ENCODE assay signal across 9 mouse cellular contexts in the genomic region with DNA sequence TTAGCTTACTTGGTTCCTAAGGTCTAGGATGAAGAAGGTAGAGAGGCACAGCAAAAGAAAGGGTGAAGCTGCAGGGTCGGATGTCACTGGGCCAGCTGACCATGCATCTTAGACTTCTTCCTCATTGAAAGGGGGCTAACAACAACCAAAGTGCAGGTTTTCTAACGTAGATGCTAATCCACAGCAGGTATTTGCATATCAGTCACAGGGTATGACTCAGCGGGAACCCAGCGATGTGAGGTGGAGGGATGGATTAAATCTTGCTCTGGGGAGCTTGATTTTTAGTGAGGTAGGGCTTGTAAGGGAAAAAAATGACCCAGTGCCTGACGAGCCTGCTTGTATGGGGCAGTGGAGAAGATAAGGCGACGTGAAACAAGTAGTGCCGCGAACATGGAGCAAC. TPM values are rescaled to one million over a fixed set of nuclear protein-coding genes. Genes with fewer than 3 reads are reported as not detected.
DNase-seq lines count a peak whose midpoint lies in the region; ATAC-seq and TF ChIP-seq lines count a peak whose summit lies in the region.
"Had no signal": no experiment of that assay in that cellular context is flagged by ENCODE, and none has a peak within 500 bp of the region (broad histone marks: within the 10 kb centered on the region; RNA-seq: fewer than 3 reads in every experiment).

No protein-coding gene starts in this region.

- H3K9me3 ChIP-seq in CH12.LX (replicated peaks; ENCODE audit: low read length), result no peaks in the 10 kb centered on the region
- H3K9me3 ChIP-seq in intestine, embryonic 16.5 days (ENCODE audit: control insufficient read depth, low read length), result no peaks in the 10 kb centered on the region
- H3K9me3 ChIP-seq: megakaryocyte, embryonic 14.5 days had no signal

- H3K36me3 ChIP-seq in kidney, adult 2 months (ENCODE audit: control insufficient read depth, insufficient read depth, low read length), result no peaks in the 10 kb centered on the region
- H3K36me3 ChIP-seq in CH12.LX (replicated peaks in 1 of 2; ENCODE audit: control insufficient read depth in 1 of 2, insufficient read depth in 1 of 2, low read length in 1 of 2), result no peaks in the 10 kb centered on the region
- H3K36me3 ChIP-seq in intestine, embryonic 16.5 days (ENCODE audit: control insufficient read depth, insufficient read depth, low read length), result no peaks in the 10 kb centered on the region

- no peak overlapping the region for H3K4me3 ChIP-seq in kidney, adult 2 months (ENCODE audit: insufficient read depth, low read depth, low read length)
- no peak overlapping the region for H3K4me3 ChIP-seq in CH12.LX (replicated peaks in 1 of 3; ENCODE audit: low read depth in 2 of 3, low read length in 2 of 3, poor library complexity in 1 of 3)
- no peak overlapping the region for H3K4me3 ChIP-seq in intestine, embryonic 16.5 days (ENCODE audit: low read length)
- H3K4me3 ChIP-seq: megakaryocyte, embryonic 14.5 days had no signal

- no peak for TF ChIP-seq CTCF in kidney, adult 2 months (conservative IDR thresholded peaks at IDR 0.05; ENCODE audit: insufficient read depth, insufficient read length, low read depth, low read length)
- TF ChIP-seq CTCF in CH12.LX (conservative IDR thresholded peaks at IDR 0.05 in 1 of 2, IDR thresholded peaks at IDR 0.05 in 1 of 2; ENCODE audit: low read depth in 2 of 2, low read length in 2 of 2), result no peak

- 48% methylated on average over 9 of the region's 9 CpGs for WGBS in kidney, adult 2 months
- WGBS in intestine, embryonic 16.5 days, result 21% methylated on average over 9 of the region's 9 CpGs

- TF ChIP-seq POLR2A in kidney, adult 2 months (IDR thresholded peaks at IDR 0.05; ENCODE audit: low read depth, low read length), result no peak
- TF ChIP-seq POLR2A in CH12.LX (IDR thresholded peaks at IDR 0.05; ENCODE audit: low read depth, low read length), result no peak

- H3K79me2 ChIP-seq in CH12.LX (replicated peaks; ENCODE audit: control insufficient read depth, extremely low read depth, insufficient read depth, poor library complexity, severe bottlenecking), result no peaks in the 10 kb centered on the region

- TF ChIP-seq RAD21 in CH12.LX (IDR thresholded peaks at IDR 0.05; ENCODE audit: low read depth, low read length), result no peak

- ATAC-seq in intestine, embryonic 16.5 days, result no peak

- H3K27ac ChIP-seq in kidney, adult 2 months (ENCODE audit: insufficient read depth, low read depth, low read length), result peak overlapping the region; percentile 97; the same call in 1 of the 2 replicates
- H3K27ac ChIP-seq in CH12.LX (ENCODE audit: insufficient read depth, low read depth), result no peak overlapping the region
- no peak overlapping the region for H3K27ac ChIP-seq in intestine, embryonic 16.5 days (ENCODE audit: low read length)

- in situ Hi-C loops in CH12.LX (cut with MboI; ENCODE audit: low pct_ligation_motif_present, low pct_unique_long_range_greater_than_20kb, low sequenced_read_pairs), result no loop called here

- dilution Hi-C loops in CH12.LX (cut with MboI; ENCODE audit: extremely low pct_ligation_motif_present, extremely low pct_unique_long_range_greater_than_20kb, low sequenced_read_pairs), result no loop called here

- H3K4me1 ChIP-seq in kidney, adult 2 months (ENCODE audit: control insufficient read depth, insufficient read depth, low read length), result no peaks in the 10 kb centered on the region; the same call in none of the 2 replicates
- peaks cover 2 to 17% of the 10 kb centered on the region in 2 experiments; a peak in 2 of 4 replicates for H3K4me1 ChIP-seq in CH12.LX (ENCODE audit: control insufficient read depth in 1 of 2, insufficient read depth in 2 of 2)
- H3K4me1 ChIP-seq in intestine, embryonic 16.5 days (ENCODE audit: control insufficient read depth, insufficient read depth, low read length), result peaks cover 10% of the 10 kb centered on the region

- H3K9ac ChIP-seq in CH12.LX (ENCODE audit: insufficient read depth, low read depth), result no peak overlapping the region
- no peak overlapping the region for H3K9ac ChIP-seq in intestine, embryonic 16.5 days (ENCODE audit: low read depth, low read length)

- no peak for DNase-seq in kidney, adult 2 months
- DNase-seq in kidney, adult 18-20 months, result no peak
- DNase-seq in 3T3-L1 (ENCODE audit: low read depth, low spot score) (peak; percentile 31), CH12.LX (ENCODE audit: extremely low read depth) (peak; percentile 47)
- DNase-seq in yolk sac, embryonic 10.5 days (ENCODE audit: low spot score), result no peak
- DNase-seq in right cerebral cortex, adult 18-20 months, result no peak
- DNase-seq: thymus, postnatal 25 days had no signal

- H3K27me3 ChIP-seq in kidney, adult 2 months (replicated peaks; ENCODE audit: control insufficient read depth, insufficient read depth, low read length), result no peaks in the 10 kb centered on the region
- H3K27me3 ChIP-seq in CH12.LX (replicated peaks), result no peaks in the 10 kb centered on the region
- H3K27me3 ChIP-seq in intestine, embryonic 16.5 days (replicated peaks; ENCODE audit: control insufficient read depth, insufficient read depth, low read length), result no peaks in the 10 kb centered on the region

- TF ChIP-seq EP300 in CH12.LX (IDR thresholded peaks at IDR 0.05; ENCODE audit: low read length), result no peak

- H3K4me2 ChIP-seq in CH12.LX (ENCODE audit: insufficient read depth, low read depth, poor library complexity, severe bottlenecking), result no peak overlapping the region
- peak overlapping the region; percentile 37 for H3K4me2 ChIP-seq in intestine, embryonic 16.5 days (ENCODE audit: low read depth, low read length)

TF ChIP-seq in CH12.LX, 34 proteins besides CTCF, POLR2A, EP300 and RAD21:
- TF ChIP-seq ZMIZ1 (IDR thresholded peaks at IDR 0.05; ENCODE audit: low read depth, low read length) (no peak), MAFK (IDR thresholded peaks at IDR 0.05; ENCODE audit: insufficient replicate concordance, low read length) (no peak), RCOR1 (conservative IDR thresholded peaks at IDR 0.05; ENCODE audit: low read depth, low read length) (no peak), JUND (conservative IDR thresholded peaks at IDR 0.05; ENCODE audit: low read depth, low read length) (no peak), MYC (IDR thresholded peaks at IDR 0.05; ENCODE audit: low read depth, low read length) (no peak), PAX5 (IDR thresholded peaks at IDR 0.05; ENCODE audit: low read length) (no peak), NELFE (IDR thresholded peaks at IDR 0.05; ENCODE audit: low read depth, low read length) (no peak), BHLHE40 (IDR thresholded peaks at IDR 0.05; ENCODE audit: low read depth, low read length) (no peak), TCF12 (IDR thresholded peaks at IDR 0.05; ENCODE audit: low read depth, low read length) (no peak), ELF1 (IDR thresholded peaks at IDR 0.05; ENCODE audit: low read depth, low read length) (no peak), USF1 (IDR thresholded peaks at IDR 0.05; ENCODE audit: low read depth, low read length) (no peak), CHD1 (IDR thresholded peaks at IDR 0.05; ENCODE audit: low read depth, low read length) (no peak), JUN (IDR thresholded peaks at IDR 0.05; ENCODE audit: insufficient read depth, low read depth, low read length) (no peak), MAX (IDR thresholded peaks at IDR 0.05; ENCODE audit: low read length) (no peak), E2F4 (IDR thresholded peaks at IDR 0.05; ENCODE audit: insufficient replicate concordance, low read depth, low read length) (no peak), HCFC1 (IDR thresholded peaks at IDR 0.05; ENCODE audit: low read depth, low read length) (no peak), CHD2 (IDR thresholded peaks at IDR 0.05; ENCODE audit: low read length) (no peak), MXI1 (IDR thresholded peaks at IDR 0.05; ENCODE audit: low read depth, low read length) (no peak), SMC3 (IDR thresholded peaks at IDR 0.05; ENCODE audit: low read depth, low read length) (no peak)

RNA-seq across cellular contexts. Expression of a gene that starts 9.5 kb away (rescaled TPM):
- 15.8 and 25.2 TPM in 2 replicates for polyA plus RNA-seq in kidney, adult 2 months (2012; rRNA removed)
- total RNA-seq in CH12.LX (2012; rRNA removed), result 9.5 and 10.0 TPM in 2 replicates
- 23.5 and 23.7 TPM in 2 replicates for total RNA-seq in CH12.LX (2014; rRNA removed)
- 17.8 and 19.8 TPM in 2 replicates for polyA plus RNA-seq in CH12.LX (2012; ENCODE audit: insufficient read length, low read depth)
- polyA plus RNA-seq in intestine, embryonic 16.5 days (2015; fragmentation: Nextera tagmentation; extraction: Ambion mirVana), result 33.0 and 33.9 TPM in 2 replicates

Comparison
In these comparisons a context has a peak if more than half of its experiments do, and no peak if none do; other contexts are left out.
1. DNase-seq: peak in 3T3-L1 (single experiment) and CH12.LX (single experiment); none in kidney, adult 2 months (single experiment), kidney, adult 18-20 months (single experiment), yolk sac, embryonic 10.5 days (single experiment) and right cerebral cortex, adult 18-20 months (single experiment).